Mouse (Mus musculus) olfactory bulb, adult 2 months (tissue): ENCODE data around the gene Ap2m1.

Source experiments
- CTCF ChIP-seq: fragments of 200-500 bp; IDR thresholded peaks from 2 replicates; pipeline ENCODE4 v1.5.1; 2012; ENCODE audit warnings: low read depth, mild to moderate bottlenecking, low read length, moderate library complexity; ENCODE audit not compliant: insufficient read depth
- POLR2A ChIP-seq: fragments of 200-500 bp; IDR thresholded peaks from 2 replicates; pipeline ENCODE4 v1.6.1; 2012; ENCODE audit warnings: mild to moderate bottlenecking, low read depth, low read length, moderate library complexity; ENCODE audit not compliant: insufficient read depth

DNA sequence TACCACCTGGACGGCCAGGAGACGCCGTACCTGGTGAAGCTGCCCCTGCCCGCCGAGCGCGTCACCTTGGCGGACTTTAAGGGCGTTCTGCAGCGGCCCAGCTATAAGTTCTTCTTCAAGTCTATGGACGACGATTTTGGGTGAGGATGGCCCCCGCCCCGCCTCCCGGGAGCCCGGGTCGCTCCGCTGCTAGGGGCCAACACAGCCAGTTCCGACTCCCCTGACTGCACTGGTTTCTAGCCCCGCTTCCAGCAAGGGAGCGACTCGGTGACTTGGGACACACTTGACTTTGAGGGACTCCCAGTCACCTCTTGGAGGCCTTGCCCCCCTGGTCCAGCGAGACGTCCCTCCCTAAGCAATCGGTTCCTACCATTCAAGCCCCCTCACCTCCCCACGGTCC lies 18.1 kb upstream of the Ap2m1 start:
- TF ChIP-seq CTCF (no peak), POLR2A (no peak)
